Mouse (Mus musculus): Measurements from ENCODE around the gene Haus7. TPM values are rescaled to one million over a fixed set of nuclear protein-coding genes. Genes with fewer than 3 reads are reported as not detected.

Haus7 gene
- 10 to 100 TPM; 10.8 to 11.2 TPM for total RNA-seq (2021)
- long read RNA-seq, experiment 1, transcript Haus7-202 (7 exons, 1,032 nt) = major isoform, 5 of 11 reads
- long read RNA-seq, experiment 1, partial matches to known transcripts = 0 of 11 reads
- long read RNA-seq, experiment 1, other reads (novel, unspliced or antisense) = 2 of 11 reads
- long read RNA-seq, experiment 2, partial matches to known transcripts = 1 of 8 reads
- long read RNA-seq, experiment 2, other reads (novel, unspliced or antisense) = 2 of 8 reads

- DNase-seq (ENCODE audit: low spot score in 2 of 2) = peak; percentile 75 to 90
Observed at GRCm38 (mm10) chrX:73458877-73459392, at the start of gene Haus7. Haus7 (minus strand) TSS chrX:73459044.

- no peak for DNase-seq (ENCODE audit: low spot score in 2 of 2)
Observed at GRCm38 (mm10) chrX:73506577-73506976, 47.7 kb upstream of the Haus7 start.

- DNase-seq (ENCODE audit: low spot score in 2 of 2) = no peak
Observed at GRCm38 (mm10) chrX:73505130-73505735, 46.4 kb upstream of the Haus7 start.

- no peak for DNase-seq (ENCODE audit: low spot score in 2 of 2)
Observed at GRCm38 (mm10) chrX:73496746-73497145, 37.9 kb upstream of the Haus7 start.

GRCm38 (mm10) chrX:73493567-73493966 is 34.7 kb upstream of the Haus7 start:
- DNase-seq (ENCODE audit: low spot score in 2 of 2) = peak; percentile 51 to 60

- no peak for DNase-seq (ENCODE audit: low spot score in 2 of 2)
Observed at GRCm38 (mm10) chrX:73490804-73491203, 32.0 kb upstream of the Haus7 start.

- DNase-seq (ENCODE audit: low spot score in 2 of 2) = no peak
Observed at GRCm38 (mm10) chrX:73490186-73490585, 31.3 kb upstream of the Haus7 start.

- no peak for DNase-seq (ENCODE audit: low spot score in 2 of 2)
Observed at GRCm38 (mm10) chrX:73486920-73487319, 28.1 kb upstream of the Haus7 start.

GRCm38 (mm10) chrX:73484870-73485269 is 26.0 kb upstream of the Haus7 start:
- no peak for DNase-seq (ENCODE audit: low spot score in 2 of 2)

GRCm38 (mm10) chrX:73484076-73484475 is 25.2 kb upstream of the Haus7 start:
- DNase-seq (ENCODE audit: low spot score in 2 of 2) = no peak

GRCm38 (mm10) chrX:73483484-73483810 is 24.6 kb upstream of the Haus7 start, which contains the start of gene Bgn:
Bgn (plus strand) TSS chrX:73483602.
- DNase-seq (ENCODE audit: low spot score in 2 of 2) = no peak

- DNase-seq (ENCODE audit: low spot score in 2 of 2) = no peak
Observed at GRCm38 (mm10) chrX:73482643-73483483, 24.0 kb upstream of the Haus7 start.

GRCm38 (mm10) chrX:73480334-73480733 is 21.5 kb upstream of the Haus7 start:
- DNase-seq (ENCODE audit: low spot score in 2 of 2) = no peak

GRCm38 (mm10) chrX:73479656-73480055 is 20.8 kb upstream of the Haus7 start:
- DNase-seq (ENCODE audit: low spot score in 2 of 2) = no peak

- no peak for DNase-seq (ENCODE audit: low spot score in 2 of 2)
Observed at GRCm38 (mm10) chrX:73477500-73477899, 18.7 kb upstream of the Haus7 start.

- DNase-seq (ENCODE audit: low spot score in 2 of 2) = no peak
Observed at GRCm38 (mm10) chrX:73476621-73477020, 17.8 kb upstream of the Haus7 start.

GRCm38 (mm10) chrX:73475658-73476256 is 16.9 kb upstream of the Haus7 start:
- DNase-seq (ENCODE audit: low spot score in 2 of 2) = no peak

GRCm38 (mm10) chrX:73474340-73475165 is 15.7 kb upstream of the Haus7 start:
- no peak for DNase-seq (ENCODE audit: low spot score in 2 of 2)

- DNase-seq (ENCODE audit: low spot score in 2 of 2) = no peak
Observed at GRCm38 (mm10) chrX:73471764-73472163, 12.9 kb upstream of the Haus7 start.

- no peak for DNase-seq (ENCODE audit: low spot score in 2 of 2)
Observed at GRCm38 (mm10) chrX:73468752-73469151, 9.9 kb upstream of the Haus7 start.

- no peak for DNase-seq (ENCODE audit: low spot score in 2 of 2)
Observed at GRCm38 (mm10) chrX:73468330-73468729, 9.5 kb upstream of the Haus7 start.
